Mouse (Mus musculus) midbrain, postnatal 0 days (tissue): ENCODE measurements around the gene Rilpl1. TPM values are rescaled to one million over a fixed set of nuclear protein-coding genes. Genes with fewer than 3 reads are reported as not detected.

ENCODE experiments used
- ATAC-seq: fragments of 200-750 bp; cut with Nextera tagmentation; 2 replicates; pipeline ENCODE4 v1.8.0; 2017; ENCODE audit warnings: moderate number of reproducible peaks, mild to moderate bottlenecking, moderate TSS enrichment, moderate library complexity; ENCODE audit not compliant: low FRiP score
- DNase-seq: peaks from one replicate; pipeline ENCODE4 v3.0.0-alpha.2; 2015; ENCODE audit warnings: low spot score
- H3K27ac ChIP-seq: fragments of 300-500 bp; sonication (generic); 2 replicates; pipeline ENCODE4 v1.5.1; 2014; ENCODE audit warnings: low read depth, mild to moderate bottlenecking, low read length, mixed read lengths
- H3K27me3 ChIP-seq: fragments of 300-500 bp; sonication (generic); 2 replicates; pipeline ENCODE4 v1.6.1; 2014; ENCODE audit warnings: low read length, control low read depth, mixed read lengths; ENCODE audit not compliant: insufficient read depth
- H3K36me3 ChIP-seq: fragments of 300-500 bp; sonication (generic); 2 replicates; pipeline ENCODE4 v1.6.1; 2014; ENCODE audit warnings: low read length, control low read depth, mixed read lengths; ENCODE audit not compliant: insufficient read depth
- H3K4me1 ChIP-seq: fragments of 300-500 bp; sonication (generic); 2 replicates; pipeline ENCODE4 v1.6.1; 2014; ENCODE audit warnings: mild to moderate bottlenecking, control low read depth, antibody characterized with exemption, low read length, mixed read lengths; ENCODE audit not compliant: insufficient read depth
- H3K4me2 ChIP-seq: fragments of 300-500 bp; sonication (generic); 2 replicates; pipeline ENCODE4 v1.6.1; 2014; ENCODE audit warnings: low read depth, mild to moderate bottlenecking, low read length, mixed read lengths; ENCODE audit not compliant: poor library complexity, severe bottlenecking
- H3K4me3 ChIP-seq: fragments of 300-500 bp; sonication (generic); 2 replicates; pipeline ENCODE4 v1.5.1; 2014; ENCODE audit warnings: low read depth, mild to moderate bottlenecking, low read length, moderate library complexity
- H3K9ac ChIP-seq: fragments of 300-500 bp; sonication (generic); replicated peaks from 2 replicates; pipeline ENCODE4 v1.6.1; 2014; ENCODE audit warnings: mild to moderate bottlenecking, low read length, moderate library complexity, mixed read lengths; ENCODE audit not compliant: poor library complexity, severe bottlenecking
- H3K9me3 ChIP-seq: fragments of 300-500 bp; sonication (generic); 2 replicates; pipeline ENCODE4 v1.6.1; 2016; ENCODE audit warnings: low read length, control low read depth
- CTCF ChIP-seq: IDR thresholded peaks from 2 replicates; pipeline ENCODE4 v1.5.1; 2016; ENCODE audit warnings: antibody characterized with exemption, mild to moderate bottlenecking
- WGBS: fragments of 180-500 bp; shearing (Covaris S2); extraction: QIAGEN DNeasy Blood & Tissue Kit; methylation state at CpG from one replicate; pipeline ENCODE4 v1.1.7; 2014; 5-methylcytosine and 5-hydroxymethylcytosine counted together
- polyA plus RNA-seq: library from polyadenylated mRNA; unstranded; fragments of >200 nt; fragmentation: Nextera tagmentation; extraction: Ambion mirVana; gene quantifications from 2 replicates; pipeline ENCODE4 v1.2.1, GENCODE M21; 2015
- total RNA-seq: library from RNA; depleted of rRNA; stranded (reverse); fragments of >200 nt; gene quantifications from 2 replicates; pipeline ENCODE4 v1.2.3, GENCODE M21; 2014

Rilpl1 gene
- total and polyA plus RNA-seq, 2 experiments from 2014 or later: 11.9 to 14.9 TPM

DNA sequence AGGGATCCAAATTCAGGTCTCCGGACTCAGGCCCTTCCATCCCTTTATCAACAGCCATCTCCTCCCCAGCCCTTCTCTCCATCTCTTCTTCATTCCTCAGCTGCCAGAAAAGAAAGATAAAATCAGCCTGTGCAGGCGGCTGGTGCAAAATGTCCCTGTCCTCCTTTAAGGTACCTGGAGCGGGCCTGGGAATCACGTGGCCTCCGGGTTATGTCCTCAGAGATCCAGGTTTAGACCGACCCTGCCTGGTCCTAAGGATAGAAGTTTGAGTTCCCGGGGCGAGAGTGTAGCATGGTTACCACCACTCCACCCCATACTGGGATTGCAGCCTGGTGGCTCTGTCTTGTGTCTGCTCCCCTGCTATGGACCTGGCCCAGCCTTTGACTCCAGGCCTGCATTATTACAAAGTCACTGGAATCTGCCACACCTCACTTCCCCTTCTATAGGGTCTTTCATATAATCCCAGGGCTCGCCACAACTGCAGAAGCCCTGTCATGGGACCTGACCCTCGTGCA, 20.6 kb downstream of the Rilpl1 start:
- ATAC-seq: no peak
- peaks cover 5% of the 10 kb centered on the region for H3K36me3 ChIP-seq
- H3K4me1 ChIP-seq: no peaks in the 10 kb centered on the region
- no peak overlapping the region for H3K9ac ChIP-seq
- no peak overlapping the region for H3K27ac ChIP-seq
- no peaks in the 10 kb centered on the region for H3K27me3 ChIP-seq
- 86% methylated on average over 10 of the region's 10 CpGs for WGBS
- H3K4me2 ChIP-seq: no peak overlapping the region
- TF ChIP-seq CTCF: no peak
- no peak overlapping the region for H3K4me3 ChIP-seq
- no peaks in the 10 kb centered on the region for H3K9me3 ChIP-seq
- DNase-seq: no peak

DNA sequence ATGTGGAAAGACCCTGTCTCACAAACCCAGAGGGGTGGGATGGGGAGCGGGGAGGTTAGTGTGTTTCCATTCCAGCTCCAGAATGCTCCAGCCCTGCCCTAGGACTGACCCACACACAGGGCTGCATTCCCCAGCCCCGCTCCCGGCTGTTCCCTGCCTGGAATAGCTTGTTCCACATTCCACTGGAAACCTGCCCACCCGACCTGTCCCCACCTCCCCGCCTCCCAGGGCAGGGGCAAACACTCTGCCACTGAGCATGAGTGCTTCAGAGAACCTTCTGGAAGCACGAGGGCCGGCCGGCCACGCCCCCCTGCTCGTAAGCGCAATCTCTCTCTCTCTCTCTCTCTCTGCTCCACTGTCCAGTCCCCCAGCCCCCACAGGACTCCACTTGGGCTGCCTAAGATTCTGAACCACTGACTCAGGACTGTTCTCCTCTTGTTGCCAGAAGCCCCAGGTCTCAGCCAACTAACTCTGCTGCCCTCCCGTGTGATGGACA, 21.4 kb downstream of the Rilpl1 start:
- WGBS: 82% methylated on average over 12 of the region's 12 CpGs
- H3K36me3 ChIP-seq: peaks cover 5% of the 10 kb centered on the region
- no peak overlapping the region for H3K4me2 ChIP-seq
- no peak overlapping the region for H3K4me3 ChIP-seq
- no peak overlapping the region for H3K27ac ChIP-seq
- H3K9me3 ChIP-seq: no peaks in the 10 kb centered on the region
- H3K27me3 ChIP-seq: no peaks in the 10 kb centered on the region
- TF ChIP-seq CTCF: no peak
- no peak for ATAC-seq
- no peak for DNase-seq
- H3K9ac ChIP-seq: no peak overlapping the region
- no peaks in the 10 kb centered on the region for H3K4me1 ChIP-seq

DNA sequence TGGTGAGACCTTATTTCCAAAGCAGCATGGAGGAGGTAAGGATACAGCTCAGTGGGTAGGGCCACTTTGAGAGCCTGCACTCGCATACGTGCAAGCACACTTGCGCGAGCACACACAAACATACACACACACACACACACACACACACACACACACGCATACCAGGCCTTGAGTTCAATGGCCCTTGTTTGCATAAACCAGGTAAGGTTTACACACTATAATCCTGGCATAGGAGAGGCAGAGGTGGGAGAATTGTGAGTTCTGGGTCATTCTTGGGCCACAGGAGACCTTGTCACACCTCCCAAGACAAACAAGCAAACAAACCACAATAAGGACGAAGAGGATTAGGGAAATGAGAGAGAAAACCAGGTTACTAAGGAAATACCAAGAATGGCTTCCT, 22.0 kb downstream of the Rilpl1 start:
- TF ChIP-seq CTCF: no peak
- ATAC-seq (no peak), DNase-seq (no peak)
- H3K9me3 ChIP-seq: no peaks in the 10 kb centered on the region
- no peak overlapping the region for H3K27ac ChIP-seq
- H3K4me2 ChIP-seq: no peak overlapping the region
- H3K9ac ChIP-seq: no peak overlapping the region
- no peaks in the 10 kb centered on the region for H3K4me1 ChIP-seq
- no peaks in the 10 kb centered on the region for H3K27me3 ChIP-seq
- H3K36me3 ChIP-seq: peaks cover 1% of the 10 kb centered on the region
- 91% methylated on average over 6 of the region's 6 CpGs for WGBS
- no peak overlapping the region for H3K4me3 ChIP-seq

DNA sequence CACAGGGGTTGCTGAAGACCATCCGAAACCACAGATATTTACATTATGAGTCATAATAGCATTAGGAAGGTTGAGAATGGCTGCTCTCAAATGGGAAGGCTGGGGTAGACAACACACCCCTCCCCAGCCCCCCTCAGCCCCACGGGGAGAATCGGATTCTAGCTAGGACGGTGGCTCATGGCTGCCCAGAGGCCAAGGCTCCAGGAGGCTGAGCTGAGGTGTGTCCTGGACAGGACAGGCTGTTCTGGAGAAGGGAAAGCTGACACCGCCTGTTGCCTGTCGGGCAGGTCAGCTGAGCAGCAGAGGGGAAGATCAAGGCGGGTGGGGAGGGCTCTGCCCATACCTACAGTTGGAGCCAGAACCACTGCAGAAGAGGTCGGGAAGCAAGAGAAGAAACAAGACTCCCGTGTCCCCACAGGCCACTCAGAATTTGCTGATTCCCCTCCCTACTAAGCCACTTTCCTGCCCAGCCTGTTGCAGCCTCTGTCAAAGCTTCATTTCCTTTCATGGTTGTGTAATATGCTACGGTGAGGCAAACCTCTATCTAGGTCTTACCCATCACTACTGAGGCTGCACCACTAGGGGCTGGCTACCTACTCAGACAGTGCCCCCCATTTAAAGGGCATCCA, 24.3 kb downstream of the Rilpl1 start:
- ATAC-seq (no peak), DNase-seq (no peak)
- Histone ChIP-seq H3K27ac (no peak overlapping the region), H3K9me3 (no peaks in the 10 kb centered on the region), H3K4me2 (no peak overlapping the region), H3K4me3 (no peak overlapping the region), H3K4me1 (no peaks in the 10 kb centered on the region), H3K36me3 (peaks cover 4% of the 10 kb centered on the region), H3K9ac (no peak overlapping the region), H3K27me3 (no peaks in the 10 kb centered on the region)
- 79% methylated on average over 10 of the region's 10 CpGs for WGBS
- no peak for TF ChIP-seq CTCF

DNA sequence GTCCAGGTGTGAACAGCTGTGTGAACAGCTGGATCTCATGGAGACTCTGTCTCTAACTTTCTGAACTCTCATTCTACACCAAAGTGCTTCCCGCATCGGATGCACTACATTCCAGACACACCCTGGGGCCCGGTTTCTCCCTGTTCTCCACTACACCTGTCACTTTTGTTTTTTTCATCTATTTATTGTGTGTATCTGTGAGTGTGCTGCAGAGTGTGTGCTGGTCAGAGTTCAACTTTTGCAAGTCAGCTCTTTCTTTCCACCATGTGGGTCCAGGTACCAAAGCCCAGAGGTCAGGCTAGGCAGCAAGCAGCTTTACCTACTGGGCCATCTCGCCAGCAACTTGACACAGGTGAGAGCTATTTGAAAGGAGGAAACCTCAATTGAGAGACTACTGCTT, 26.0 kb downstream of the Rilpl1 start:
- WGBS: 93% methylated on average over 4 of the region's 4 CpGs
- no peak for DNase-seq
- H3K27me3 ChIP-seq: no peaks in the 10 kb centered on the region
- no peak for ATAC-seq
- H3K9me3 ChIP-seq: no peaks in the 10 kb centered on the region
- no peaks in the 10 kb centered on the region for H3K4me1 ChIP-seq
- H3K36me3 ChIP-seq: peaks cover 16% of the 10 kb centered on the region
- H3K4me2 ChIP-seq: no peak overlapping the region
- no peak overlapping the region for H3K9ac ChIP-seq
- no peak for TF ChIP-seq CTCF
- H3K4me3 ChIP-seq: no peak overlapping the region
- H3K27ac ChIP-seq: no peak overlapping the region

DNA sequence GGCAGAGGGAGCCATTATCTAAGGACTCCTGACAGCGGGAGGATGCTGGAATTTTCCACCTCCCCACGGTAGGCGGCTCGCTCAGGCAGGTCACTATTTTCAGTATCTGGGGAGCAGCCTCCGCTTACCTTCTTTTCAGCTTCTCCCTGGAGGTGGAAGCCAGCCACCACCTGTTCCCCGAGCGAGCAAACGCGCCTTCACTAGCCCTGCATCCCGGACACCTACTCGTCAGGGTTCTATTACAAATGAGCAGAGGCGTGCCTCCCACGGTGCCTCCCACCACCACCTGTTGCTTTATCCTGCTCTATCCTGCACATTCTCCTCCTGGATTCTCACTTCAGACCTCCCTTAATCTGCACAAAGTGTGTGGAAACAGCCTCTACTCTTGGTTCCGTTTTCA, 27.4 kb downstream of the Rilpl1 start:
- Histone ChIP-seq H3K4me2 (no peak overlapping the region), H3K4me1 (no peaks in the 10 kb centered on the region), H3K27ac (no peak overlapping the region), H3K4me3 (no peak overlapping the region), H3K9me3 (no peaks in the 10 kb centered on the region), H3K36me3 (peaks cover 16% of the 10 kb centered on the region), H3K27me3 (no peaks in the 10 kb centered on the region), H3K9ac (no peak overlapping the region)
- no peak for DNase-seq
- ATAC-seq: no peak
- no peak for TF ChIP-seq CTCF
- WGBS: 64% methylated on average over 14 of the region's 14 CpGs
